Mouse (Mus musculus) ES-E14 (cell line): Measurements from ENCODE around the gene Arl16. TPM values are rescaled to one million over a fixed set of nuclear protein-coding genes. Genes with fewer than 3 reads are reported as not detected.

Source experiments
- DNase-seq: peaks from one replicate; pipeline ENCODE4 v3.0.0-alpha.2; 2013; ENCODE audit warnings: low read depth, low spot score
- H3K27ac ChIP-seq: 2 replicates; pipeline ENCODE4 v1.5.1; 2012; ENCODE audit warnings: low read depth, mild to moderate bottlenecking, low read length, moderate library complexity, mixed read lengths; ENCODE audit not compliant: poor library complexity, insufficient read depth, severe bottlenecking
- H3K36me3 ChIP-seq: 2 replicates; pipeline ENCODE4 v1.6.1; 2012; ENCODE audit warnings: mild to moderate bottlenecking, low read length, moderate library complexity, mixed read lengths; ENCODE audit not compliant: control insufficient read depth, poor library complexity, insufficient read depth, severe bottlenecking
- H3K4me1 ChIP-seq, 2 experiments: fragments of 150-350 bp in 1 of 2; sonication (generic) in 1 of 2; 2 replicates each; pipeline ENCODE4 v1.6.1; 2012; ENCODE audit warnings: low read length in 2 of 2, mild to moderate bottlenecking in 1 of 2, mixed read lengths in 1 of 2; ENCODE audit not compliant: control insufficient read depth in 2 of 2, insufficient read depth in 2 of 2, poor library complexity in 1 of 2
- H3K4me3 ChIP-seq, 2 experiments: fragments of 150-350 bp in 1 of 2; sonication (generic) in 1 of 2; 2 replicates each; pipeline ENCODE4 v1.5.1; 2012; ENCODE audit warnings: low read length in 2 of 2, low read depth in 1 of 2, mild to moderate bottlenecking in 1 of 2, mixed read lengths in 1 of 2; ENCODE audit not compliant: insufficient read depth in 1 of 2, poor library complexity in 1 of 2, severe bottlenecking in 1 of 2
- H3K9ac ChIP-seq: 2 replicates; pipeline ENCODE4 v1.6.1; 2012; ENCODE audit warnings: low read depth, mild to moderate bottlenecking, low read length, mixed read lengths; ENCODE audit not compliant: poor library complexity, insufficient read depth, severe bottlenecking
- H3K9me3 ChIP-seq: fragments of 150-350 bp; sonication (generic); 2 replicates; pipeline ENCODE4 v1.6.1; 2012; ENCODE audit warnings: low read depth, mild to moderate bottlenecking, low read length; ENCODE audit not compliant: control insufficient read depth, insufficient read depth
- CHD2 ChIP-seq: IDR thresholded peaks from 2 replicates; pipeline ENCODE4 v1.6.1; 2014; ENCODE audit warnings: mild to moderate bottlenecking, low read depth, low read length, inconsistent platforms
- HCFC1 ChIP-seq: IDR thresholded peaks from 2 replicates; pipeline ENCODE4 v1.6.1; 2012; ENCODE audit warnings: low read length, inconsistent platforms, borderline replicate concordance; ENCODE audit not compliant: insufficient read depth
- MAFK ChIP-seq: IDR thresholded peaks from 2 replicates; pipeline ENCODE4 v1.6.1; 2014; ENCODE audit warnings: mild to moderate bottlenecking, low read depth, low read length, inconsistent platforms; ENCODE audit not compliant: insufficient read depth
- ZC3H11A ChIP-seq: IDR thresholded peaks from 2 replicates; pipeline ENCODE4 v1.6.1; 2012; ENCODE audit warnings: low read depth, mild to moderate bottlenecking, inconsistent platforms, low read length, borderline replicate concordance
- ZNF384 ChIP-seq: IDR thresholded peaks from 2 replicates; pipeline ENCODE4 v1.6.1; 2012; ENCODE audit warnings: low read depth, low read length, inconsistent platforms
- in situ Hi-C, 2 experiments: fragments of 600-800 bp; cut with MboI; formaldehyde crosslinking; loops; one replicate each; pipeline ENCODE4 v1.15.1; 2025; ENCODE audit warnings: low sequenced_read_pairs in 2 of 2, inconsistent platforms in 1 of 2; ENCODE audit not compliant: unreplicated experiment in 2 of 2
- total RNA-seq: library from RNA; depleted of rRNA; stranded (reverse); fragments of 300-350 nt; gene quantifications from 2 replicates; pipeline ENCODE4 v1.2.3, GENCODE M21; 2012

Gene Arl16
- total RNA-seq, 1 experiment, result 21.2 TPM

GRCm38 (mm10) chr11:120457370-120457769 is 10.0 kb downstream of the Arl16 start:
- Histone ChIP-seq H3K4me3 (peak overlapping the region; percentile 84 to 96), H3K9ac (peak overlapping the region; percentile 82), H3K4me1 (no peaks in the 10 kb centered on the region; a peak in 1 of 4 replicates), H3K9me3 (no peaks in the 10 kb centered on the region), H3K36me3 (peaks cover 25% of the 10 kb centered on the region), H3K27ac (no peak overlapping the region)
- DNase-seq, result no peak
- in situ Hi-C loops, result no loop called here
- TF ChIP-seq CHD2 (no peak), MAFK (no peak), ZC3H11A (no peak)

GRCm38 (mm10) chr11:120455413-120455812 is 12.0 kb downstream of the Arl16 start:
- H3K4me1 ChIP-seq, result no peaks in the 10 kb centered on the region; a peak in 1 of 4 replicates
- no peak for DNase-seq
- H3K4me3 ChIP-seq, result no peak overlapping the region
- no peaks in the 10 kb centered on the region for H3K9me3 ChIP-seq
- no peak overlapping the region for H3K9ac ChIP-seq
- in situ Hi-C loops, result no loop called here
- no peak for TF ChIP-seq ZNF384
- TF ChIP-seq ZC3H11A, result no peak
- no peak for TF ChIP-seq MAFK
- TF ChIP-seq CHD2, result no peak
- TF ChIP-seq HCFC1, result no peak
- H3K36me3 ChIP-seq, result peaks cover 8% of the 10 kb centered on the region; the same call in 1 of the 2 replicates
- H3K27ac ChIP-seq, result no peak overlapping the region

- Histone ChIP-seq H3K36me3 (peaks cover 6% of the 10 kb centered on the region; the same call in 1 of the 2 replicates), H3K9me3 (no peaks in the 10 kb centered on the region), H3K4me1 (no peaks in the 10 kb centered on the region; a peak in 1 of 4 replicates), H3K4me3 (no peak overlapping the region), H3K9ac (no peak overlapping the region), H3K27ac (no peak overlapping the region)
- no peak for DNase-seq
- TF ChIP-seq HCFC1, result no peak
- TF ChIP-seq ZNF384, result no peak
- no peak for TF ChIP-seq CHD2
- no peak for TF ChIP-seq MAFK
- TF ChIP-seq ZC3H11A, result no peak
- in situ Hi-C loops, result no loop called here
Observed at GRCm38 (mm10) chr11:120454965-120455364, 12.4 kb downstream of the Arl16 start.

- no peak within 1 kb of the TSS for H3K27ac ChIP-seq
- H3K9me3 ChIP-seq, result no peaks in the 10 kb centered on the region
- no peak for TF ChIP-seq ZC3H11A
- no peak for TF ChIP-seq HCFC1
- no peak for TF ChIP-seq CHD2
- no peak for TF ChIP-seq ZNF384
- no peak for TF ChIP-seq MAFK
- no peak for DNase-seq
- peaks cover 0 to 3% of the 10 kb centered on the region in 2 experiments; a peak in 1 of 4 replicates for H3K4me1 ChIP-seq
- H3K4me3 ChIP-seq, result no peak within 1 kb of the TSS
- in situ Hi-C loops, result no loop called here
- no peak within 1 kb of the TSS for H3K9ac ChIP-seq
- peaks cover 2% of the 10 kb centered on the region; the same call in 1 of the 2 replicates for H3K36me3 ChIP-seq
Observed at GRCm38 (mm10) chr11:120453306-120453705, 14.1 kb downstream of the Arl16 start, which contains the start of gene Pde6g. Pde6g (minus strand) TSS chr11:120453500.

- peaks cover 0 to 3% of the 10 kb centered on the region in 2 experiments; a peak in 1 of 4 replicates for H3K4me1 ChIP-seq
- in situ Hi-C loops, result no loop called here
- H3K4me3 ChIP-seq, result no peak overlapping the region
- H3K36me3 ChIP-seq, result peaks cover 2% of the 10 kb centered on the region; the same call in 1 of the 2 replicates
- TF ChIP-seq CHD2 (no peak), MAFK (no peak), ZNF384 (no peak), HCFC1 (no peak), ZC3H11A (no peak)
- H3K9me3 ChIP-seq, result no peaks in the 10 kb centered on the region
- no peak overlapping the region for H3K27ac ChIP-seq
- no peak for DNase-seq
- H3K9ac ChIP-seq, result no peak overlapping the region
Observed at GRCm38 (mm10) chr11:120452246-120452645, 15.2 kb downstream of the Arl16 start.
